Mouse (Mus musculus): Measurements from ENCODE around the gene Ezh1.
A peak's percentile ranks its signal among the peaks of the same experiment; 100 is the strongest.

Ezh1 gene

DNA sequence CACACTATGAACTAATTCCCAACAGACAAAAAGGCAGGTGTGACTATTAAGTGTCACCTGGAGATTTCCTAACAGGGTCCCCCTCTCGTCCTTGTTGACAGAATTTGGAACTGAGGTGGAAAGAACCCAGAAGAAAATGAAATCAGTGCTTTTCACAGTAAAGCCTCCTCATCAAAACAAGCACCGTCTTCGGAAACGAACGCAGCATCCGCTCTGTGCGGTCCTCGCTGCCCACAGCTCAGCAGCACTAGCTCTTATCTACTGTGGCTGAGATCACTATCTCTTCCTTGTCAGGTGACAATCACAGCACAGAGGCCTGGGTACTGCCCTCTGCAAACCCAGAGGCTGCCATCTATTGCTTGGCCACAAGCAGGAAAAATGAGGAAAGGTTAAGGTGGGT is 30.1 kb downstream of the Ezh1 start:
- peak; percentile 31 for DNase-seq

DNA sequence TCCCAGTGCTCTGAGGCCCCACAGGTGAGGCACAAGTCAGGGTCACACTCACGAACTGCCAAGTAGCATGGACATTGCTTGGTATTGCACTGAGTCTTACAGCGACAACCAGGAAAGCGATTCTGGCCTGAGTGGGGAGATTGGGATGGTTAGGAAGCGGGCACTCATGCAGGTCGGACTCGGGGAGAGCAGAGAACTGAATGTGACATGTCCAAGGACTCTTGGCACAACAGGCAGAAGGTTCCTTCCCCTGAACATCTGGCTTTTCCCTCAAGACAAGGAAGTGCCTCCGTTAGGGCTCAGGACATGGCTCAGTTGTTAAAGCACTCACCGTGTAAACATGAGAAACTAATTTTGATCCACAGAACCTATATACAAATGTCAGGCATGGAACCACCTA is 30.7 kb downstream of the Ezh1 start:
- peak; percentile 31 for DNase-seq

DNA sequence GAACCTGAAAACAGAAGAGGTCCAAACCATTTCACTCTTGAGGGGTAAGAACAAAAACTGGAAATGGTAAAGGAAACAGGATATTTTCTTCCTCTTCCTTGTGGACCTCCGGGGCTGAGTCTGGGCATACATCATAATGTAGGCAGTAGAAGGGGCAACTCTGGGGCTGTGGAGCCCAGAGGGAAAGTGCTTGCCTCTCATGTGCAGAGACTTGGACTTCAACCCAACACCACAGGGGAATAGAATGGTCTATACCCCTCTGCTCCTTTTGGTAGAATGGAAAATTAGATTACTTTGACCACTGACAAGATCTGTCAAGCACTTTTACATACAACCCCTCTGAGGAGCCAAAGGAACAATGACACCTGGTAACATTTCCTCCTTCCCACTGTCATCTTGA is 31.2 kb downstream of the Ezh1 start:
- peak; percentile 25 for DNase-seq

DNA sequence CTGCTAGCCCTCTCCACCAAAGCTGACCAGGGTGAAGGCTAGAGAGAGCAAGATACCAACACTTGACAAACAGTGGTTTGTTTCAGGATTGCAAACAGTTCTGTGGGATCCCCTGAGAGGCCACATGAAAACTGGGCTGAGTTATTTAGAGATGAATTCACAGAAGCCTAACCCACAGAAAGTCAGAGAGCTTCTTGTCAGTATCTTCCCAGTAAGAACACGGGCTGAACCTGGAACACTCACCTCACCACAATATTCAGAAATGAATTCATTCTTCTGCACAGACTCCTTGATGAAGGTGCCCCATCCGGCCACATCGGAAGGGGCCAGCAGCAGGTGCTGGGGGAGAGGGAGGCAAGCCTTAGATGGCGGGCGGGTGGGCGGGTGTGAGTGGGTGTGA is 31.6 kb downstream of the Ezh1 start:
- no peak for DNase-seq

DNA sequence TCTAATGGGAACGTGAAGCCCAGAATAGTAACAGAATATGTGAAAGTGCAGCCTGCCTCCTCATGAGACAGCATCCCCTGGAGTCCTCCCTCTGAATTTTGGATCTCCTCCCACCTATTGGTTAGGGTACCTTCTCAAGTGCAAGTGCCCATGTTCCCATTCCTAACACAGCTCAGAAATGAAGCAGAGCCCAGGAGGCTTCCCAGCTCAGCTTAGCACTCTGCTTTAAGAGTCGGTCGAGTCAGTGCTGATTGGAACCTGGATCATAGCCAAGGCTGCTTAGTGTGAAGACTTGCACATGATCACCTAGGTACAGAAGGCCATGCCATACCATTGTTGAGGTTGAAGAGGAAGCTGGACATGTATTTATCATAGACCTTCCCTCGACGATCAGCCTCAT is 32.1 kb downstream of the Ezh1 start:
- peak; percentile 60 for DNase-seq

DNA sequence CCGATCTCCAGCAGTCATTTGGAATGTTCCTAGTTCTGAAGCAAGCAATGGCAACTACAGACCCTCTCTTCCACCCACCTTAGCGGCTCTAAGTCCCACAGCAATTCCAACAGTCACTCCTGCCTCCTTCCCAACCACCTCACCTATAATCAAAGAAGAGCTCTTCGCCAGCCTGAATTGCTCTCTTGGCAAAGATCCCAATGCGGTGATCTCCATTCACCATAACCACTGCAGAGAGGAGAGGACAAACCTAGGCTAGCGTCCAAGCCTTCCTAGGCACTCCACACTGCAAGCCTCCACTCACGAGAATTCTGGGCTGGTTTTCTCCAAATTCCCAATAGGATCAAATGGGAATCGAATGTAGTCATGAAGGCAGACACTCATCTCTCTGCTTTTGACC is 33.2 kb downstream of the Ezh1 start:
- peak; percentile 64 for DNase-seq

DNA sequence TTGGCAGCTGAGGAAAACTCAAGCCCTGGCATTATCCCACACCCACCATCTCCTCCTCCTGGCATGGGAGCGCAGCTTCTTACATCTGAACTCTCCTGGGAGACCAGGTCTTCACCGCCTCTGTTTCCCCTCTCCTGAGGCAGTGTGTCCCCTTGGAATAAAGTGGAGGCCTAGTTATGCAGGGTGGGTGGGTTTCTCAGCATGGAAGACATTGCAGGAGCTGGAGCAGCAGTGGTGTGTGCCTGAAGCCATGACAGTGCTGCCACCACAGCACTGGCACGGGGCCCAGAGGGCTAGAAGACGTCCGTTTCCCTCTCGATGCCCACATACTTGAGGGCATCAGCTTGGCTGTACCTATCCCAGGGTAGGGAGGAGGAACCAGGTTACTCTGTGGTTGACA is 33.6 kb downstream of the Ezh1 start:
- DNase-seq, result peak; percentile 61

DNA sequence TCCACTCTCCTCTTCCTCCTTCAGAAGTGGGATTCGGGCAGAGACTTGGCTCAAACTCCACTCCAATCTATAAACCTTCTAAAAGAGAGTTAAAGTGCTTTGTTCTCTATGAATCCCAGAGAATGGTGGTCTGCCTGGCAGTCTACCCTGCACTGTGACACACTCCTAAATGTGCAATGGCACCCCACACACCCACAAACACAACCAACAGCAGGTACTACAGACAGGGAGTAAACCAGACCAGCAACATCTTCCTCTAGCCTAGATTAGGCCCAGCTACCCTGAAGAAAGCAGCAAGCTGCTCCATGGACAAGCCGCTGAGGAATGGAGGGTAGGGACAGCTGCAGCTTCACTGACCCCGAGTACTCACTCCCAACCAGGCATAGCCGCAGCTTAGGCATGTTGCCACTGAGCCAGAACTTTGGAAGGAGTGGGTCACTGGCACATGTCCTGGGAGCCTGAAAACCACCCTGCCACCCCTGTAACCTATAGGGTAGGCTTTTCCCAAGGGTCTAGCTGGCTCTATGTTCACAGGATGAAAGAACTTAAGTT is 34.3 kb downstream of the Ezh1 start:
- peak; percentile 61 for DNase-seq

DNA sequence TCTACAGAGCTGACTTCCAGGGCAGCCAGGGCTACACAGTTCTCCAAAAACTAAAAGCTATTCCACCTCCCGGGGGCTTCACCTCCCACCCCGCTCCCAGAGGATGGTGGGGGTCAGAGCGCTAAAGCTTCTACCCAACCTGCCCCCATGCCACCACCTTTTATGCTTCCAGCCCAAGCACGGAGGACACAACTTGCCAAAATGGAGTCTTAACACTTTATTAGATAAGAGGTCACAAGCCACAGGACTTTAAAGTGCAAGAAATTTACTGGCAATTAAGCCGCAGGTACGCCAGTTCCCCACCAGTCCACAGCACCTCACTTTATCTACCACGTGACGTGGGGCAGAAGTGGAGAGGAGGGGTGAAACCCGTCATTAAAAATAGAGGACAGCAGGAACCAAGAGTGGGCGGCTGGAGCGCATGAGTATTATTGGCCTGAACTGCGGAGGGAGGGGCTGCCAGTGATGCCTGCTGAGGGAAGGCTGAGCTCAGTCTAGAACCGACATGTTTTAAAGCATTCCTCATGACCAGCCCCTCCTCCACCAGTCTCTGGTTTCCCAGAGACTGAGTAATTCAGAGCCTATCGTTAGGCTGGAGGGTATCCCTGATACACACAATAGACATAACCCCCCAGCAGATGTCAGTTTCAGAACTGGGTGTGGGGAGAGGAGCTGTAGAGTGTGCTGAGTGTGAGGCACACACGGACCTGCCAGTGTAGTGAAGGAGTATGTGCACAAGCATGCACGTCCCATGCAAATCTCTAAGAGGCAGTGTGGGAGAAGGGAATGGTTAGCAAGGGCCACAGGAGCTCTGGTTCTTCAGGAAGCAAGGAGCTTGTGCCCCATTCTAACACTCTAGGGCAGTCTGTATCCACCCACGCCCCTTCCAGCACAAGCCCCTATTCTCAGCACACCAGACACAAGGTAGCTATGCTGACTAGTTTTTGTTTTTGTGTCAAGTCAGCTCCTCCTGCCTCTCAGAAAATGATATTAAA is 35.1 kb downstream of the Ezh1 start:
- DNase-seq, result peak; percentile 77

DNA sequence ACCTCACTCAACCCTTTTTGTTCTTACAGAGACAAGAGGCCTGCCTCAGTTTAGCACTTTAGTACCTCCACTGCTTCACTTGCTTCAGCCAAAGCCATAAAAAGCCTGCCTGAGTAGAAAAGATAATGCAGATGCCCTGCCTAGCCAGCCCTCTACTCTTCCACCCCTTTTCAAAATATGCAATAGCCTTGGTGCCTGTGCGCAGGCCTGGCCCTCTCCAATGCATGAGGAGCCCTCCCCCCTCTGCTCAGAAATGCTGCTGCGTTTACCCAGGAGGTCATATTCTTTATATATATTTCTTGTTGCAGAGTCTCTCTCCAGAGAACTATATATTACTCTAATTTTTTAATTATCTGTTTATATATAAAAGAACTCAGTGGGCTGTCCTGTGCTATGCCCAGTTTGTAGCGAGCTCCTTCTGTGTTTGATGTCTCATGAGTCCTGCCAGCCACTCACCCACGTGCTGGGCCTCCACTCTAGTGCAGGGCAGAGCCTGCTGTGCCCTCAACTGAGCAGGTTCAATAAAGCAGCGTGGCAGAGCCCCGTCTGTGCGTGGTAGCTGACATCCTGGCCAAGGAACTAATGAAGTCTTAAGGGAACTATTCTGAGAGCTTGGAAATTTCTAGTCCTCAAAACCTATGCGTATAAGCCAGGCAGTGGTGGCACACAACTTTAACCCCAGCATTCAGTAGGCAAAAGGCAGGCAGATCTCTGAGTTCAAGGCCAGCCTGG is 35.9 kb downstream of the Ezh1 start:
- DNase-seq, result peak; percentile 69

DNA sequence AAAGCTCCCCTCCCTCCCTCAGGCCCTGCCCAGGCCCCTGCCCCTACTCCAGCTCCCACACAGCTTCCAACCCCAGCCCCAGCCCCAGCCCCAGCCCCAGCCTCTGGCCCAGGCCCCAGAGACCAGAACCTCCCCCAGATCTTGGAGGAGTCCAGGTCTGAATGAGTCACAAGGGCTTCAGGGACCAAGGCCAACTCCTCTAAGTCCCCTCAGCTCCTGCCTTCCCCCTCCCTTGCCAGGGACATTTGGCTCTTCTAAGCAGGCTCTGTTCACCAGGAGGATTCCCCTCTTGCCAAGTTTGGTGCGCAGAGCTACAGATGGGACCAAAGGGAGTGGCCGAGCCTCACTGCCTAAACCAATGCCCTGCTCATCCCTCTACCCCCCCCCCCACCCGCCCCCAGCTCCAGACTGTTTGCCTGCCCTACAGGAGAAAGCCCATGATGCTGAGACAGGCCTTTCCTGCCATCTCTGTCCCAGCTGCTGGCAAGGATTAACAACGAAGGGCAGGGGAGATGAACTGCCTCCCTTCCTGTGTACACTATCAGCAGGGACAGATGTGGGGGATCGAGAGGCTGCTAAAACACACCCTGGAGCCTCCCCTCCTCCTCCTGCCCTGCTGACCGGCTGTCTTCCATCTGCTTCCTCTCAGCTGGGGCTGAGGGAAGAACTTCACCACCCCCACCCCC is 36.6 kb downstream of the Ezh1 start:
- DNase-seq, result peak; percentile 96

DNA sequence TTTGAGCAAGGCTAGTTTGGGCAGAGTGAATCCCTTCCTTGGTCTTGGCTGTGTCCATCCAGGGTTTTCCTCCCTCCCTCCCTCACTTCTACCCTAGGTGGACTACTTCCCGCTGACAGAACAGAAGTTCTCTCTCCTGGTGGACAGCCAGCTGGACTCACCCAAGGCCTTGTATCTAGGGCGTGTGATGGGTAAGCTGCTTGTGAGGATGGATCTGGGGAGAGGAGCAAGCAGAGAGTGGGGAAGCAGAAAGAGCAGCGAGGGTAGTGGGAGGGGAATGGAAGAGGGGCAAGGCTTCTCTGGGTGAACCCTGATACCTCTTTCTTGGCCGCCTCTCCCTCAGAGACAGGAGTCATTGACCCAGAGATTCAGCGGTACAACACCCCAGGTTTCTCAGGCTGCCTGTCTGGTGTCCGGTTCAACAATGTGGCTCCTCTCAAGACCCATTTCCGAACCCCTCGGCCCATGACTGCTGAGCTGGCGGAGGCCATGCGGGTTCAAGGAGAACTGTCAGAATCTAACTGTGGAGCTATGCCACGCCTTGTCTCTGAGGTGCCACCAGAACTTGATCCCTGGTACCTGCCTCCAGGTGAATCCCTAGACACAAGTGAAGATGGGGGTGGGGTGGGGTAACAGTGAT is 38.0 kb downstream of the Ezh1 start:
- peak; percentile 96 for DNase-seq

DNA sequence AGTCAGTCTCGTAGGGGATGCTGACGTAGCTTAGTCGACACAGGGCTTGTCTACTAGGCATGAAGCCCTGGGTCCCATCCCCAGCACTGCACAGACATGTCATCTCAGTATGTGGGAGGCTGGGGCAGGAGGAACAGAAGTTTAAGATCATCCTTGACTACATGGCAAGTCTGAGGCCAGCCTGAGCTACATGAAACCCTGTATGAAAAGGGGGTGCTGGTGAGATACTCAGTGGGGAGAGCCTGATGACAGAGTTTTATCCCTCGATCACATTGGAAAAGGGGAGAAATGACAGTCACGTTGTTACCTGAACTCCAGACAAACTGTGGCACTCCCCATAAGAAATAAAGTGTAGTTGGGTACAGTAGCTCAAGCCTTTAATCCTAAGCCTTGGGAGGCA is 38.7 kb downstream of the Ezh1 start:
- DNase-seq, result peak; percentile 51

DNA sequence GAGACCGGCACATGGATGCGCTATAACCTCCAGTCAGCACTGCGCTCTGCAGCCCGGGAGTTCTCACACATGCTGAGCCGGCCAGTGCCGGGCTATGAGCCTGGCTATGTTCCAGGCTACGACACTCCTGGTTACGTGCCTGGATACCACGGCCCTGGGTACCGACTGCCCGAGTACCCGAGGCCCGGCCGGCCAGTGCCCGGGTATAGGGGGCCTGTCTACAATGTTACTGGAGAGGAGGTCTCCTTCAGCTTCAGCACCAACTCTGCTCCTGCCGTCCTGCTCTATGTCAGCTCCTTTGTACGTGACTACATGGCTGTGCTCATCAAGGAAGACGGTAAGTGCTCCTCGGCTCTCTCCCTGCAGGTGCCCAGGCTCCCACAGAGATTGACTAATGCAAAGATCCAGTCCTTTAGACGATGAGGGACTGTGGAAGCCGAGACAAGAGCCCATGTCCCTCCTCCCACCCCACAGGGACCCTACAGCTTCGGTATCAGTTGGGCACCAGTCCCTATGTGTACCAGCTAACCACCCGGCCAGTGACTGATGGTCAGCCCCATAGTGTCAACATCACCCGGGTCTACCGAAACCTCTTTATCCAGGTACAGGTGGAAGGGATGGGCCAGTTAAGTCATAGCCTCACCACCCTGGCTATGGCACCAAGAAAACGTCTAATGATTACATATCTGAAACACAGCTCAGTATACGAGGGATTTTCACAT is 39.6 kb downstream of the Ezh1 start:
- DNase-seq, result peak; percentile 76

DNA sequence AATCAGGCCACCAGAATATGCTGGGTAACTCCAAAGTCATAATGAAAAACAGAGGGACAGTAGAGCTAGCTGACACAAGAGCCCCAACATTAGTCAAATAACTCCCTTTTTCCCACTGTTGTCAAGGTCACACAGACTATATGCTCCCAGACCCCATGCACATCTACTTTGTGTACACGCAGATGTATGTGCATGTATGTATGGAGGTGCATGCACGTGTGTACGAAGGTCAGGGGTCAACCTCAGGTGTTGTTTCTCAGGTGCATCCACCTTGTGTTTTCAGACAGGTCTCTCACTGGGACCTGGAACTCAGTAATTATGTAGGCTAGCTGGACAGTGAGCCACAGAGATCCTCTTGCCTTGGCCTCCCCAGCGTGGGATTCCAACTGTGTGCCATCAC is 40.8 kb downstream of the Ezh1 start:
- DNase-seq, result peak; percentile 53

DNA sequence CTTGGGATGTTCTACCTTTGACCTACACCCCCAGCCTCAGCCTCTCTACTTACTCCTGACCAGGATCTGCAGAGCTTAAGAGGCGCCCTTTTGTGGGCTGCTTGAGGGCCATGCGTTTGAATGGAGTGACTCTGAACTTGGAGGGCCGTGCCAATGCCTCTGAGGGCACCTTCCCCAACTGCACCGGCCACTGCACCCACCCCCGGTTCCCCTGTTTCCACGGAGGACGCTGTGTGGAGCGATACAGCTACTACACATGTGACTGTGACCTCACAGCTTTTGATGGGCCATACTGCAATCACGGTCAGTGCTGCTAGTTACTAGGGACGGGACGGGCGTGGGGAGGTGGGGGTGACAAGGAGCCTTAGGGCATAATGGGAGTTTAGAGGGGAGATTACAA is 41.3 kb downstream of the Ezh1 start:
- DNase-seq, result no peak

DNA sequence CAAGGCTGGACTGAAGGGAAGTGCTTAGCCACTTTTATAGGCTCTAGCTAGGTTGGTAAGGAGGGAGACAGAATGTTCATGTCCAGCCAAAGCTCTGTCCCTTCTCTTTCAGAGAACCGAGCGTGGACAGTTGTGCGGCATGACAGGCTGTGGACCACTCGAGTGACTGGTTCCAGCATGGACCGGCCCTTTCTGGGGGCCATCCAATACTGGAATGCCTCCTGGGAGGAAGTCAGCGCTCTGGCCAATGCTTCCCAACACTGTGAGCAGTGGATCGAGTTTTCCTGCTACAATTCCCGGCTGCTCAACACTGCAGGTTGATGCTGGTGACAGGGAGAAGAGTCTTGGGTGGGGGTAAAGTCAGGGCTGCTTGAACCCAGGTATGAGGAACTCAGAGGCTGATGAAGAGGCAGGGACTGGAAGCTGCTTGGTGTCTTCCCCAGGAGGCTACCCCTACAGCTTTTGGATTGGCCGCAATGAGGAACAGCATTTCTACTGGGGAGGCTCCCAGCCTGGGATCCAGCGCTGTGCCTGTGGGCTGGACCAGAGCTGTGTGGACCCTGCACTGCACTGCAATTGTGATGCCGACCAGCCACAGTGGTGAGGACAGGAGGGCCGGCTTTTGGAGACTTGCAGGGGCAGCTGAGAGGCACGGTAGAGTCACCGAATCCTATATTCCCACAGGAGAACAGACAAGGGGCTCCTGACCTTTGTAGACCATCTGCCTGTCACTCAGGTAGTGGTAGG is 43.3 kb downstream of the Ezh1 start:
- DNase-seq, result no peak

DNA sequence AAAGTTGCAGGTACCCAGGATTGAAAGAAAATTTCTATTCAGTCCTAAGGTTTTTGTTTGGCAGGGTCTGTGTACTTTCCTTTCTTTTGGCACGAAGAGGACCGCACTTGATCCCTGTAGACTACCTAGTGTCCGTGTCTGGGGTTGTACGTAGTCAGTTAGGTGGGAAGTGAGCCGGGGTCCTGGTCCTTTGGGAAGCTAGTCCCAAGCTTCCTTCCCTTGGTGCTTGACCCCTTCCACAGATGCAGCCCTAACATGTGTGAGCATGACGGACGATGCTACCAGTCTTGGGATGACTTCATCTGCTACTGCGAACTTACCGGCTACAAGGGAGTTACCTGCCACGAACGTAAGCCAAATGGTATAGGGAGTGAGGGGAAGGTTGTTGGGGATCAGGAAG is 44.3 kb downstream of the Ezh1 start:
- no peak for DNase-seq

DNA sequence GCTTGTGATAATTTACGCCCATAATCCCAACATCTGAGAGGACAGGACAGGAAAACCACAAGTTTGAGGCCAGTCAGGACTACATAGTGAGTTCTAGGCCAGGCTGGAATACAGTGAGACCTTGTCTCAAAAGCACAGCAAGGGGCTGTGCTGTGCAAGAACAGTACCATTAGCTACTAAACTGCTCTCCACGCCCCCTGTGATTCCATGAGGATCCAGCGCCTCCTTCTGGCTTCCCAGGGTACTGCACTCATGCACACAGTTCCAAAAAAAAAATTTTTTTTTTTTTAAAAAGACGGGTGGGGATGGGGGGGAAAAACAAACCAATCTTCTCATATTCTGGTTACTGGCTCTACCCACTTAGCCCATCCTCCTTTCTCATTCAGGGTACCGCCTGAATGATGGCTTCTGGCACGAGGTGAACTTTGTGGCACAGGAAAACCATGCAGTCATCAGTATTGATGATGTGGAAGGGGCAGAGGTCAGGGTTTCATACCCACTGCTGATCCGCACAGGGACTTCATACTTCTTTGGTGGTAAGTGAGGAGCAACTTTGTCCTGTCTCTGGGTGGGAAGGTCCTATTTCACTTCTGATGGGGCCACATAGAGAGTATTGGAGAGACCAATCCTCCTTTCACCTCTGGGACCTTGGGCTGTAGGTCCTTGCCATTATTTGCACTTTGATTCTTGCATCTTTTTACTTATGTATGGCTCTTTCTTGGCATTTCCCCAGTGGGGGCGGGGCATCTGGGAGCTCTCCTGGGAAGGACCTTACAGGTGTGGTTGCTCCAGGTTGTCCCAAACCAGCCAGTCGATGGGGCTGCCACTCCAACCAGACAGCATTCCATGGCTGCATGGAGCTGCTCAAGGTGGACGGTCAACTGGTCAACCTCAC is 45.2 kb downstream of the Ezh1 start:
- DNase-seq, result peak; percentile 78

DNA sequence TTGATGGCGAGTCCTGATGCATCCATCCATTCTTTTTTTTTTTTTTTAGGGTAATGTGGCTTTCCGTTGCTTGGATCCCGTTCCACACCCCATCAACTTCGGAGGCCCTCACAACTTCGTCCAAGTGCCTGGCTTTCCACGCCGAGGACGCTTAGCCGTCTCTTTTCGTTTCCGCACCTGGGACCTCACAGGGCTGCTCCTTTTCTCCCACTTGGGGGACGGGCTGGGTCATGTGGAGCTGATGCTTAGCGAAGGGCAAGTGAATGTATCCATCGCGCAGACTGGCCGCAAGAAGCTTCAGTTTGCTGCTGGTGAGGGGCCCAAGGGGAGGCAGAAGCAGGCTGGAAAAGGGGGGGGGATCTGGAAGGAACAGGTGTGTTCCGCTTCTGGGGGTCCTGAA is 46.0 kb downstream of the Ezh1 start:
- DNase-seq, result no peak

Measured in cerebellum, adult 9-10 months (tissue).